Mouse (Mus musculus): Measurements from ENCODE around the gene Churc1.

Gene Churc1

GRCm38 (mm10) chr12:76795350-76795749, 30.0 kb downstream of the Churc1 start, which contains the start of gene Gpx2:
Gpx2 (minus strand) TSS chr12:76795554.
- DNase-seq, result no peak

GRCm38 (mm10) chr12:76796938-76797539, 31.7 kb downstream of the Churc1 start:
- DNase-seq, result no peak

- DNase-seq, result no peak
Observed at GRCm38 (mm10) chr12:76798008-76798720, 32.8 kb downstream of the Churc1 start.

GRCm38 (mm10) chr12:76803028-76803427, 37.7 kb downstream of the Churc1 start:
- DNase-seq, result no peak

- DNase-seq, result peak; percentile 65
Observed at GRCm38 (mm10) chr12:76803700-76804252, 38.4 kb downstream of the Churc1 start.

- no peak for DNase-seq
Observed at GRCm38 (mm10) chr12:76805056-76805811, 39.9 kb downstream of the Churc1 start.

GRCm38 (mm10) chr12:76807796-76808195, 42.5 kb downstream of the Churc1 start:
- no peak for DNase-seq

GRCm38 (mm10) chr12:76810491-76810890, 45.2 kb downstream of the Churc1 start:
- no peak for DNase-seq

GRCm38 (mm10) chr12:76811006-76811405, 45.7 kb downstream of the Churc1 start:
- DNase-seq, result no peak

- no peak for DNase-seq
Observed at GRCm38 (mm10) chr12:76813543-76813942, 48.2 kb downstream of the Churc1 start.

- DNase-seq, result no peak
Observed at GRCm38 (mm10) chr12:76814120-76814519, 48.8 kb downstream of the Churc1 start.

- no peak for DNase-seq
Observed at GRCm38 (mm10) chr12:76816720-76817119, 51.4 kb downstream of the Churc1 start.

GRCm38 (mm10) chr12:76817176-76817575, 51.8 kb downstream of the Churc1 start:
- no peak for DNase-seq

GRCm38 (mm10) chr12:76818120-76818519, 52.8 kb downstream of the Churc1 start:
- peak; percentile 47 for DNase-seq

GRCm38 (mm10) chr12:76818908-76819307, 53.6 kb downstream of the Churc1 start:
- DNase-seq, result no peak

- DNase-seq, result no peak
Observed at GRCm38 (mm10) chr12:76819816-76820215, 54.5 kb downstream of the Churc1 start.

- no peak for DNase-seq
Observed at GRCm38 (mm10) chr12:76820615-76821014, 55.3 kb downstream of the Churc1 start.

GRCm38 (mm10) chr12:76822002-76822650, 56.8 kb downstream of the Churc1 start:
- peak; percentile 66 for DNase-seq

GRCm38 (mm10) chr12:76822651-76823041, 57.3 kb downstream of the Churc1 start, which contains the start of gene Rab15:
Rab15 (minus strand) TSS chr12:76822908.
- no peak for DNase-seq

GRCm38 (mm10) chr12:76825283-76825682, 59.9 kb downstream of the Churc1 start:
- DNase-seq, result no peak

GRCm38 (mm10) chr12:76832704-76833103, 67.4 kb downstream of the Churc1 start:
- DNase-seq, result peak; percentile 57
